Mouse (Mus musculus) retina, embryonic 14.5 days (tissue): ENCODE results near the gene Slc26a6.

Experiments
- DNase-seq: peaks from one replicate; pipeline ENCODE4 v3.0.0-alpha.2; 2015; ENCODE audit warnings: low spot score

Gene Slc26a6

DNA sequence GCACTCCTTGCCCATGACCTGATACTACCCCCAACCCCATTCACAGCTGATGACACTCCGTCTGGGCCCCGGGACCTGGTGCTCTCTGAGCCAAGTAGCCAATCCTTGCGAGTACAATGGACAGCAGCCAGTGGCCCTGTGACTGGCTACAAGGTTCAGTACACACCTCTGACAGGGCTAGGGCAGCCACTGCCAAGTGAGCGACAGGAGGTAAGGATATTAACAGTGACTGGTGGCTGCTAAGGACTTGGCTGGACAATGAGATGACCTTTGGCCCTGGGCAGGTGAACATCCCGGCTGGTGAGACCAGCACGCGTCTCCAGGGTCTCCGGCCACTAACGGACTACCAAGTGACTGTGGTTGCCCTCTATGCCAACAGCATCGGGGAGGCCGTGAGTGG is 102.8 kb downstream of the Slc26a6 start:
- DNase-seq, result no peak
